Mouse (Mus musculus) left cerebral cortex, postnatal 4 days (tissue): Measurements from ENCODE around the gene Acrbp. TPM values are rescaled to one million over a fixed set of nuclear protein-coding genes. Genes with fewer than 3 reads are reported as not detected.
A peak's percentile ranks its signal among the peaks of the same experiment; 100 is the strongest.

Experiments
- DNase-seq: peaks from one replicate; pipeline ENCODE4 v3.0.0-alpha.2; 2022
- intact Hi-C: fragments of 180-260 bp; cut with DNase I; formaldehyde crosslinking; loops from one replicate; pipeline ENCODE4 v1.15.1; 2025
- microRNA-seq: library from miRNA; unstranded; fragments of <30 nt; microRNA quantifications from one replicate; pipeline ENCODE4 v1.2.0, GENCODE M21; 2022
- total RNA-seq, 2 experiments: library from RNA; stranded (reverse); gene quantifications; 2 replicates each; pipeline ENCODE4 v1.2.3; 2021

The Acrbp gene
- total RNA-seq, 2 experiments from 2014 or later = 11.7 to 13.0 TPM

DNA sequence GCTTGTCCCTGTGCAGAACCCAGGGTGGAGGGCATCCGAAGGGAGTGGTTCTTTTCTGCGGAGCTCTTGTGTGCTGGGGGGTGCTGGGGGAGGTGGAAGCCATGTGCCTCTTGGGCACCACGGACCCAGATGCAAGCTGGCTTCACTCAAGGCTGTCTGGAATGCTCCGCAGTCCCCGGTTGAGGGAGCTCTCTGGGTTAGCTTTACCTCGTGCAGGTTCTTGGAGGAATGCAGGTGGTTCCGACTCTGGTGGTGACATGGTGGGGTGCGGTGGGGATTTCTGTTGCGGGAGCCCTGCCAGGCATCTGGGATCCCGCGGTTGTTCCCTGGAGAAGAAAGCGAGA lies 47.8 kb downstream of the Acrbp start:
- intact Hi-C loops = no loop called here
- DNase-seq = no peak

DNA sequence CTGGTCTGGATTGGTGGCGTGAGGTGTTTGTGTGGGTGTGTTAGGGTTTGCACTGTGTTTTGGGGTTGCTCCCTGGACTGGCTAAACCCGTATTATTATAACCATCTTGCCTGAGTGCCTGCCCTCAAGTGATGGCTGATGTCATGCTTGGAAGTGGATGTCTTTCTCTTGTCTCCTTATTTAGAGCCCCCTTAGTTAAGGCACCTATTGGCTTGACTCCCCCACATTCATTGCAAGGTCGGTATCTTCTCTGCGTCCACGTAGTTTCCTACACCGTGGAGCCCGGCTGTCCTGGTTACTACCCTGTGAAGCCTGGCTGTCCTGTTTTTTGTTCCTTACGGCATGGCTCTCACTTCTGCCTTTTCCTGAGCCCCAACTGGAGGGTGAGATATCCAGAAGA lies 48.5 kb downstream of the Acrbp start:
- intact Hi-C loops = no loop called here
- DNase-seq = no peak

DNA sequence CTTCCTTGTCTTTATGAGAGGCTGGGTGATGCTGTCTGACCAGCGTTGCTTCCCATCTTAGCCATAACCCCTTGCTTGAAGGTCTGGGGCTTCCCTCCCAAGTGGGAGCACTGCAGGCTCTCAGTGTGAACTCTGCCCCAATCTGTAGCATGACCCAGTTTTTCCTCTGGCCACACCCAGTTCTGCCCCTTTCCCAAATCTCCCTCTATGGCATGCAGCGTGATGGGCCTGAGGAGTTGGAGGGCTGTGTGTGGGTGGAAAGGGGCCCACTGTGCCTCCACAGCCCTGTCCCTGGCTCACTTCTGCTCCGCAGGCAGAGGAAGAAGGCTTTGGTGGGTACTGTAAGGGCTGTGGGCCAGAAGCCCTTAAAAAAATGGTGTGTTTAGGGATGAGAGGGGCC lies 49.0 kb downstream of the Acrbp start:
- intact Hi-C loops = no loop called here
- no peak for DNase-seq

DNA sequence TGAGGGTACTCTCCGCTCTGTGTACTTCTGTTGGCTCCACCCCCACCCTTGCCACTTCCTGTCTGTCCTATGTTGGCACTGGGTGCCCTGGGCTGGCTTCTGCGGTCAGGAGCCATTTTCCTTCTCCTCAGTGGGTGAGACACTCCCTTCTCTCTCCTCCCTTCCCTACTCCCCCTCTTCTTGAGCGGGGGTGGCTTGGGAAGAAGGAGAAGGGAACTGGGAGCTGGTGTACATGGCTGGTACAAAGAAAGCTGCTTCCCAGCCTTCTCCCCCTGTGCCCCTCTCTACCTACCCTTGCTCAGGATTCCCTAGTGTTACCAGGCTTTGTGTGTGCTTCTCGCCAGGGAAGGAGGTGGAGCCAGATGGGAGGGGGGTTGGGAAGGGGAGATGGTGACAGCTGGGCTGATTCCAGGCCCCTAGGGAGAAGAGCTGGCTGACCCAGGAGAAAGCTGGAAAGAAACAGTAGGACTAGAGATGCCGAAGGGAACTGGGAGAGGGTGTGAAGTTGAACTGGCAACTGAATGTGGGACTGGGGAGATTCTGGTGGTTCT lies 50.0 kb downstream of the Acrbp start:
- intact Hi-C loops = no loop called here
- DNase-seq = peak; percentile 83

DNA sequence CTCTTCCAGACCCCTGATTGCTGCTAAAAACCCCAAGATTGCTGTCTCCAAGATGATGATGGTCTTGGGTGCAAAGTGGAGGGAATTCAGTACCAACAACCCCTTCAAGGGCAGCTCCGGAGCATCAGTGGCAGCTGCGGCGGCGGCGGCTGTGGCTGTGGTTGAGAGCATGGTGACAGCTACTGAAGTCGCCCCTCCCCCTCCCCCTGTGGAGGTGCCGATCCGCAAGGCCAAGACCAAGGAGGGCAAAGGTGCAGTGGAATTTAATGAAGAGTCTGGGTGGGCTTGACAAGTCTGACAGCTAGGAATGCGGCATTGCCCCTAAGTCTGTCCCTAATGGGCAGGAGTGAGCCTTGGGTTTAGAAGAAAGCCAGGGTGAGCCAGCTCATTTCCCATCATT lies 52.0 kb downstream of the Acrbp start:
- intact Hi-C loops = no loop called here
- no peak for DNase-seq

DNA sequence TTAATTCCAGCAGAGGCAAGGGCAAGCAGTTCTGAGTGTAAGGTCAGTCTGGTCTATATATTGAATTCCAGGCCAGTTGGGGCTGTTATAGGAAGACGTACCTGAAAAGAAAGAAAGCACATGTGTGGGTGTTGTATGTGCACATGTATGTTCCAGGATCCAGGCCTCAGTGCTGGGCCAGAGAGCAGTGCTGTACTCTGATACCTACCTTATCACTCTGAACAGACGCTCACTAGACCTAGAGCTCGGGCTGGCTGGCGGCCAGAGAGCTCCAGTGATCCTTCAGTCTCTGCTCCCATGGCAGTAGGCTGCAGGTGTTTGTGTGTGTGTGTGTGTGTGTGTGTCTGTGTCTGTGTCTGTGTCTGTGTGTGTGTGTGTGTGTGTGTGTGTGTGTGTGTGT lies 54.7 kb downstream of the Acrbp start:
- no peak for DNase-seq
- intact Hi-C loops = no loop called here

DNA sequence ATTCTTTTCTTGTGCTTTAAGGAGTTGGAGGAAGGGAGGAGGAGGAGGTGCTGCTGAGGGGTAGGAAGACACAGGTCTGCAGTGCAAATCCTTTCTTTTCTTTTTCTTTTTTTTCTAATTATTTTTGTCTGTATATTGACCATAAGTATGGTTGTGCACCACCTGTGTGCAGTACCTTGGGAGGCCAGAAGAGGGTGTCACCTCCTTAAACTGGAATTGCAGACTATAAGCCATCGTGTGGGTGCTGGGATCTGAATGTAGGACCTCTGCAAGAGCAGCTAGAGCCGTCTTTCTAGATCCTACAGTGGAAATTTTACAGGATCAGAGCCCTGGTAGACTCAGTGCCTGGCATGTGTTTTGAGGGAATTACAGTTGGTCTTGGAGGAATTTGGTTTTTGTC lies 58.2 kb downstream of the Acrbp start:
- no peak for DNase-seq
- intact Hi-C loops = no loop called here

DNA sequence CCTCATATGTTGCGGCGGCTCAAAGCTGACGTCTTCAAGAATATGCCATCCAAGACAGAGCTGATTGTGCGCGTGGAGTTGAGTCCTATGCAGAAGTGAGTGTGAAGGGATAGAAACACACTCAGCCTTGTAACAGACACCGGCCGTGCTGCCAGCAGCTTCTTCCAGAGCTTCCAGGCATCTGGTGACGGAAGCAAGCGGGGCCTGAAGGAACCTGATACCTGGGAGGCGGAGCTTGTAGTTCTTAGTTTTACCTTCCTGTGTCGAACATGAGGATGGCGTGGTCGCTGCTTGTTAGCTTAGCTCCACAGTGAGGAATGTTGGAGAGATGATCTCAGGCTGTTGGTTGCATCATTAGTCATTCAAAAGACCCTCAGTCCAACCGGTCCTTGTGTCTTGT lies 59.9 kb downstream of the Acrbp start:
- DNase-seq = no peak
- intact Hi-C loops = no loop called here

DNA sequence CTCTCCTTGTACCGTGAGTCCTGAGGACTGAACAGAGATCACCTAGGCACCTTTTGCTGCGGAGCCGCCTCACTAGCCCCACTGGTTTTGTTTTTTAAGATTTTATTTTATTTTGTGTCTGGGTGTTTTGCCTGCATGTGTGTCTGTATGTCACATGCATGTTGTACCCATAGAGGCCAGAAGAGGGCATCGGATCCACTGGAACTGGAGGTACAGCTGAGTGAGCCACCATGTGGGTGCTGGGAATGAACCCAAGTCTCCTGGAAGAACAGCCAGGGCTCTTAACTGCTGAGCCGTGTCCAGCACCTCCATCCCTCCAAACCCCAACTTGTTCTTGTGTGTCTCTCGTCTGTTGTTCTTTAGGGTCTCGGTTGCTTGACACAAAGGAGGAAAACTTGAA lies 61.4 kb downstream of the Acrbp start:
- DNase-seq = peak; percentile 74

DNA sequence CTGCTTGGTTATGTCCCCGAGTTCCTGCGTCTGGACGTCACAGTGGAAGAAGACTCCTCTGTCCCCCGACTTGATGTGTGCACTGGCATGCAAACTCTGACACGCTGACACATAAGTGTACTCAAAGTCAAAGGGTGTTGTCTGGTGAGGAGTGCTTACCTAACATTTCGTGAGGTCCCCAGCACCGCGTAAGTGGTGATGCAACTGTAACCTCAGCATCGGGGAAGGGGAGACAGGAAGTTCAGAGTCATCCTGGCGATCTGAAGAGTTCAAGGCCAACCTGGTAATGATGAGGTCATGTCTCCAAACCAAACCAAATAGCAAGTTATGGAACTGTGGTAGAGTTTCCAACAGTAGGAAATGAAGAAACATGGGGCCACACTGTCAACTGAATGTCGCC lies 63.1 kb downstream of the Acrbp start:
- intact Hi-C loops = no loop called here
- DNase-seq = no peak

More for the DNA sequence above, 61.4 kb downstream of the Acrbp start:
- intact Hi-C loops = no loop called here

Small RNA genes within 50 kb of the gene (microRNA-seq; reads per million reads assigned to microRNA genes)
- gene Mir7045 = not detected

Other genes with a start within 250 kb of the Acrbp start
- 1 to 10 TPM; 4.1 TPM for gene Spsb2, start 241.0 kb upstream of the Acrbp start, total RNA-seq
- gene Tpi1, start 235.4 kb upstream of the Acrbp start, total RNA-seq = 100 to 1,000 TPM; 275 to 296 TPM
- 100 to 1,000 TPM; 192 to 202 TPM for gene Usp5, start 220.2 kb upstream of the Acrbp start, total RNA-seq
- 10 to 100 TPM in 1 of 2 experiments, 1 to 10 TPM in 1; 6.9 to 10.8 TPM for gene Cdca3, start 220.1 kb upstream of the Acrbp start, total RNA-seq
- gene Gnb3, start 209.4 kb upstream of the Acrbp start, total RNA-seq = under 1 TPM; 0.32 to 0.46 TPM
- gene P3h3, start 191.9 kb upstream of the Acrbp start, total RNA-seq = 10 to 100 TPM; 55.9 to 56.1 TPM
- 100 to 1,000 TPM; 145 to 164 TPM for gene Gpr162, start 185.7 kb upstream of the Acrbp start, total RNA-seq
- gene Cd4, start 161.5 kb upstream of the Acrbp start, total RNA-seq = 1 to 10 TPM in 1 of 2 experiments, under 1 TPM in 1; 0.52 to 1.2 TPM
- 1 to 10 TPM; 1.7 to 2.3 TPM for gene Lag3, start 138.0 kb upstream of the Acrbp start, total RNA-seq
- gene Ptms, start 129.6 kb upstream of the Acrbp start, total RNA-seq = 1,000 to 10,000 TPM; 1,603 to 1,633 TPM
- 100 to 1,000 TPM; 467 to 469 TPM for gene Mlf2, start 118.3 kb upstream of the Acrbp start, total RNA-seq
- 10 to 100 TPM; 67.8 to 72.6 TPM for gene Cops7a, start 84.2 kb upstream of the Acrbp start, total RNA-seq
- gene Pianp, start 53.0 kb upstream of the Acrbp start, total RNA-seq = 10 to 100 TPM; 89.1 to 97.3 TPM
- gene Zfp384, start 40.5 kb upstream of the Acrbp start, total RNA-seq = 10 to 100 TPM; 51.8 to 56.1 TPM
- gene Ing4, start 9.9 kb upstream of the Acrbp start, total RNA-seq = 10 to 100 TPM; 67.4 to 72.0 TPM
- gene Lpar5, start 18.2 kb downstream of the Acrbp start, total RNA-seq = 1 to 10 TPM; 1.3 TPM
- gene Chd4, start 46.3 kb downstream of the Acrbp start, total RNA-seq = 100 to 1,000 TPM; 173 to 175 TPM
- 10 to 100 TPM; 43.0 to 44.5 TPM for gene Nop2, start 82.2 kb downstream of the Acrbp start, total RNA-seq
- gene Iffo1, start 95.6 kb downstream of the Acrbp start, total RNA-seq = 10 to 100 TPM; 27.0 to 28.3 TPM
- gene Gapdh, start 116.8 kb downstream of the Acrbp start, total RNA-seq = 1,000 to 10,000 TPM; 1,244 to 1,314 TPM
- gene Ncapd2, start 142.0 kb downstream of the Acrbp start, total RNA-seq = 10 to 100 TPM; 44.9 to 51.4 TPM
- gene Mrpl51, start 142.1 kb downstream of the Acrbp start, total RNA-seq = 10 to 100 TPM; 67.7 to 72.7 TPM
- gene Vamp1, start 165.9 kb downstream of the Acrbp start, total RNA-seq = 10 to 100 TPM in 1 of 2 experiments, 1 to 10 TPM in 1; 7.0 to 10.2 TPM
- 1 to 10 TPM; 1.7 to 1.9 TPM for gene Tapbpl, start 182.2 kb downstream of the Acrbp start, total RNA-seq
- gene Cd27, start 187.3 kb downstream of the Acrbp start, total RNA-seq = not detected
- not detected for gene Tuba3a, start 236.4 kb downstream of the Acrbp start, total RNA-seq